Mouse (Mus musculus): ENCODE data around the gene Ezr. TPM values are rescaled to one million over a fixed set of nuclear protein-coding genes. Genes with fewer than 3 reads are reported as not detected.
"Not testable (repeated sequence)": the region's sequence is repeated elsewhere in the genome, so short reads cannot be mapped to it uniquely, and the experiment has no call there.

Gene Ezr
- total RNA-seq, 2 experiments from 2014 or later = 48.0 to 51.1 TPM

DNA sequence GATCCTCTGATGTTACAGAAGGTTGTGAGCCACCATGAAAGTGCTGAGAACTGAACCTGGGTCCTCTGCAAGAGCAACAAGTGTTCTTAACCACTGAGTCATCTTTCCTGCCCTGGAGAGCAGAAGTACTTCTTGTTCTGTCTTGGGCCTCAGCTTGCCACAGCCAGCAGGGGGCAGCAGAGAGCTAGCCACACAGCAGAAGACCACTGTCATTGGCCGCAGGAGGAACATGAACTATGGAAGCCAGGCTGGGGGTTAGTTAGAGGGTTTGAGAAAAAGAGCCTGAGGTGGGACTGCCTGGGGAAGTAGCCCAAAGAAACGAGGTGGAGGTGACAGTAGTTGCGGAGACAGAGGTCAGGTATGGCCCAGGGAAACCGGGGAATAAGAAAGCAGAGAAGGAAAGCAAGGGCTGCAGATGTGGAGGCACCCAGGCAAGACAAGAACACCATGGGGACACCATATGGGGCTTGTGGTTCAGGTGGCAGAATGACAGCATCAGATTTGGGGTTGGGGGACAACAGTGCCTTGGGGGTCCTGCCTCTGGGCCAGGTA is 85.3 kb downstream of the Ezr start:
- peak; percentile 73 for TF ChIP-seq CTCF (conservative IDR thresholded peaks at IDR 0.05)
- peak in 1 of 2 experiments; percentile 43 for DNase-seq (ENCODE audit: low spot score in 2 of 2)

DNA sequence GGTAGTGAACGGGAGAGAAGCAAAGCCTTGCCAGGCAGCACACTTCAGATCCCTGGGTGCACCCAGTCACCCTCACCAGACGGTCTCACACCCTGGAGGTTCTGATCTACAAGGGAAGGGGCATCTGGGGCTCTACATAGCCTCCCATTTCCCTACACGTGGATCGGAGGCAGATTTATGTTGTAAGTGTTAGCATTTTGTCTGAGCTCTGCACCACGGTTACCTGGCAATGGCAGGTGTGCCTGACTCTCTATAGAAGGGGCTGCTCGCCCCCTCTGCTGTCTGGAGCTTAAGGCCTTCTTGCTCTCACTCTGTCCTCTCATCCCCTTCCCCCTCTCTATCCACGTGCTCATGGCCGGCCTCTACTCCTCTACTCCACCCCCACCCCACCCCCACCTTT is 86.1 kb downstream of the Ezr start:
- H3K27ac ChIP-seq; DNase-seq (ENCODE audit: low spot score in 2 of 2); H3K4me3 ChIP-seq: not testable (repeated sequence)

More for the DNA sequence above, 85.3 kb downstream of the Ezr start:
- not testable (repeated sequence) for H3K27ac ChIP-seq, H3K4me3 ChIP-seq

DNA sequence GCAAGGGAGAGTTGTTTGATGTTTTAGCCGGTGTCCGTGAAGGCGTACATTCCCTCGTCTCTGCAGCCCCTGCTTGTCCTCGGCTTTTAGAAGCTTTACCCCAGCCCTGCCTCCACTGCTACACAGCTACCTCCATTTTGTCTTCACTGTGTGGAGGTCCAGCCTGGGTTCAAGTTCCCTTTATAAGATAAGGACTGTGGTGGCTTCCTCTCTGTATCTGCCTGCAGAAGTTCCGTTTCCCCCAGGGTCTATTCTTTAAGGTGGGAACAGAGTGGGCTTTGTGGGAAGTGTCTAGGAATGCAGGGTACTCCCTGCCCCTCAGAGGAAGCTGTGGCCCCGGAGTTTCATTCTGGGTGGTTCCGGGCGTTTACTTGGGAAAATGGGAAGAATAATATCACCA is 86.9 kb downstream of the Ezr start:
- DNase-seq (ENCODE audit: low spot score in 2 of 2); H3K4me3 ChIP-seq; H3K27ac ChIP-seq: not testable (repeated sequence)

DNA sequence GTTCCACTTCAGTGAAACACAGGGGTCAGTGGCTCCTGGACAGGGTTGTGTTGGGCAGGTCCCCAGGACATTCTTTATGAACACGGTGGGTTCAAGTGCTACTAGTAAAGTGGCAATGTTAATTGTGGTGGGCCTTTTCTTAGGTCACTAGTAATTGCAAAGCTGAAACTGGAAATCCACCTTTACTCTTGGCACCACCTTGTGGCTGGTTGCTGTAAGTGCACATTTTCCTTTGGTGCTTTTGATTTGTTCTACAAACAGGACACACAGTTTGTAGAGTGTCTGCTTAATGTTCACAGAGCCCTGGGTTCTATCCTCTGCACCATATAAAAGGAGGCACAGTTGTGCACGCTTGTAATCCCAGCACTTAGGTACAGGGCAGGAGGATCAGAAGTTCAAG is 91.0 kb downstream of the Ezr start:
- peak; percentile 83 for TF ChIP-seq CTCF (conservative IDR thresholded peaks at IDR 0.05)
- peak; percentile 88 to 98 for DNase-seq (ENCODE audit: low spot score in 2 of 2)
- not testable (repeated sequence) for H3K27ac ChIP-seq, H3K4me3 ChIP-seq

DNA sequence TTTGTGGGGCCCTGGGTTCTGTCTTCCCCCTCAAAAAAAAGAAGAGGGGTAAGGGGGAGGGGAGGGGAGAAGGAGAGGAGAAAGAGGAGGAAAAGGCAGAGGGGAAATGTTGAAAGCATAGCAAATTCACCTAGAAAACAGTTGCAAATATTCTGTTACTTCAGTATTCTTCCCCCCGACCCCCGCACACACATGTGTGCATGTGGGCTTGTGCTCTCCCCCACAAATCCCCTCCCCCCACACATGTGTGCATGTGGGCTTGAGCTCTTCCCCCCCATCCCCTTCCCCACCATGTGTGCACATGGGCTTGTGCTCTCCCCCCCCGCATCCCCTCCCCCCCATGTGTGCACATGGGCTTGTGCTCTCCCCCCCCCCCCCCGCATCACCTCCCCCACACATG is 93.2 kb downstream of the Ezr start:
- not testable (repeated sequence) for DNase-seq (ENCODE audit: low spot score in 2 of 2); H3K27ac ChIP-seq; H3K4me3 ChIP-seq

Other genes with a start within 250 kb of the Ezr start
- 10 to 100 TPM; 13.8 to 23.3 TPM for gene Dynlt1c, start 181.1 kb downstream of the Ezr start, total RNA-seq (2021)
- gene Dynlt1f, start 126.9 kb downstream of the Ezr start, total RNA-seq (2021) = 10 to 100 TPM; 14.6 to 24.2 TPM
- gene Sytl3, start 123.7 kb downstream of the Ezr start, total RNA-seq (2021) = under 1 TPM; 0.49 to 0.74 TPM
- gene Rsph3b, start 165.9 kb upstream of the Ezr start, total RNA-seq (2021) = 10 to 100 TPM; 28.8 to 30.5 TPM
- 10 to 100 TPM; 25.0 to 27.1 TPM for gene Tagap1, start 178.4 kb upstream of the Ezr start, total RNA-seq (2021)
- 10 to 100 TPM; 35.4 to 39.5 TPM for gene Rnaset2b, start 187.8 kb upstream of the Ezr start, total RNA-seq (2021)
- gene Gm49721, start 196.1 kb upstream of the Ezr start, total RNA-seq (2021) = 1 to 10 TPM in 1 of 2 experiments, under 1 TPM in 1; 0.25 to 1.0 TPM
- gene Gm1604a, start 242.8 kb upstream of the Ezr start, total RNA-seq (2021) = 1 to 10 TPM; 1.1 to 1.8 TPM

Measured in layer of hippocampus, adult 2 months (tissue).